Mouse (Mus musculus): ENCODE measurements around the gene Washc4. TPM values are rescaled to one million over a fixed set of nuclear protein-coding genes. Genes with fewer than 3 reads are reported as not detected.

Washc4 gene
- 49.2 TPM for total RNA-seq (2023)

DNA sequence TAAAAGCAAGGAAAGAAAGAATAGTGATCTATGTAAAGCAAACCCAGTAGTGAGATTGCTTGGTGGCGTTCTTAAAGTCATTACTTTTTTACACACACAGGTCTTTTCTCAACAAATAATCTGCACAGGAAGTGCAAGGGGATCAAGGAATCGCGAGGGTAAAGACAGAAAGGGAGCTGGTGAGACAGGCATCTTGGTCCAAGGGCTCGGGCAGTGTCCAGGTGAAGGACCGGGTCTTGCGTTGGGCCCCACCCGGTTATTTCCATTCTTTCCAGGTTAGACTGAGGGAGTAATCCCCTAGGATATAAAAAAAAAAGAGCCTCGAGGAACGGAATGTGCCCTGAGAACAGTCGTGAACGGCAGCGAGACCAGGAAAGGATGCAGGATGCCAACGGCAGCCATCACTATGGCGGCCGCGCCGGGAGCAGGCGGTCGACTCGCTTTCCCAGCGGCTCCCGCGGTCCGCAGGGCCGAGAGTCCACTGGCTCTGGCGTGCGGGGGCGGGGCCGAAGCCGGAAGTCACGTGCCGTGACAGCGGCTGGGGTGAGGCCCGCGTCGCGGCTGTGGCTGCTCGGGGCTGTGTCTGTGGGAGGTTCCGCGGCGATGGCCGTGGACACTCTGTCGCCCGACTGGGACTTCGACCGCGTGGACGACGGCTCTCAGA, at the start of gene Washc4:
TSS of gene Washc4 (plus strand) at position 314 of the 664 bp plus-strand sequence.

DNA sequence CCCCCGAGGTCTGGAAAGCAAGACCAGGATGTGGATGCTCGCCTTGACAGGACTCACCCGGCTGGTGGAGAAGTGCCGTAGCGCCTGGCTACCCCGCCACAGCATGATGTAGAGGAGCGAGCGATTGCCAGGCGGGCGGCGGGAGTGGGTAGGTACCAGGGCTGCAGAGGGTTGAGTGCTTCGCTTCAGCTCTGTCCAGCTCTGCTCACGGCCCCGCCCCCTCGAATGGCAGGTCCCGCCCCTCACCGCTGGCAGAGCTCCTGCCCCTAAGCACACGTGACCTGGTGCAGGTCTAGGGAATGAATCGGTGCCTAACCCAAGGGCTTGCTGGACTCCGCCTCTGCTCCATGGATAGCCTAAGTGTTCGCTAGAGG, 9.7 kb upstream of the Washc4 start, which contains the start of gene Aldh1l2:
TSS of gene Aldh1l2 (minus strand) at position 231 of the 374 bp plus-strand sequence.

Other genes starting within 250 kb of the Washc4 start
- gene Slc41a2, start 205.9 kb upstream of the Washc4 start, total RNA-seq (2023), result 5.7 TPM
- 2.9 TPM for gene D10Wsu102e, start 183.5 kb upstream of the Washc4 start, total RNA-seq (2023)
- gene Aldh1l2, start 9.6 kb upstream of the Washc4 start, total RNA-seq (2023), result not detected
- 58.8 TPM for gene Appl2, start 105.0 kb downstream of the Washc4 start, total RNA-seq (2023)
- not detected for gene 1500009L16Rik, start 179.1 kb downstream of the Washc4 start, total RNA-seq (2023)